Mouse (Mus musculus) limb, embryonic 10.5 days (tissue): Measurements from ENCODE around the gene Pik3cb. TPM values are rescaled to one million over a fixed set of nuclear protein-coding genes. Genes with fewer than 3 reads are reported as not detected.

Experiments used
- DNase-seq: peaks from one replicate; pipeline ENCODE4 v3.0.0-alpha.2; 2017; ENCODE audit warnings: low spot score
- H3K27ac ChIP-seq: fragments of 300-500 bp; sonication (generic); 2 replicates; pipeline ENCODE4 v1.5.1; 2016; ENCODE audit warnings: mild to moderate bottlenecking
- H3K27me3 ChIP-seq: fragments of 300-500 bp; sonication (generic); 2 replicates; pipeline ENCODE4 v1.6.1; 2016; ENCODE audit warnings: low read depth, mild to moderate bottlenecking; ENCODE audit not compliant: poor library complexity, severe bottlenecking
- H3K36me3 ChIP-seq: fragments of 300-500 bp; sonication (generic); 2 replicates; pipeline ENCODE4 v1.6.1; 2016; ENCODE audit warnings: mild to moderate bottlenecking, moderate library complexity
- H3K4me1 ChIP-seq: fragments of 300-500 bp; sonication (generic); 2 replicates; pipeline ENCODE4 v1.6.1; 2016
- H3K4me3 ChIP-seq: fragments of 300-500 bp; sonication (generic); 2 replicates; pipeline ENCODE4 v1.5.1; 2016; ENCODE audit warnings: mild to moderate bottlenecking, moderate library complexity
- H3K9me3 ChIP-seq: fragments of 300-500 bp; sonication (generic); replicated peaks from 2 replicates; pipeline ENCODE4 v1.6.1; 2016; ENCODE audit warnings: mild to moderate bottlenecking
- WGBS: fragments of 180-500 bp; shearing (Covaris S2); methylation state at CpG from one replicate; pipeline ENCODE4 v1.1.7; 2016; 5-methylcytosine and 5-hydroxymethylcytosine counted together
- polyA plus RNA-seq: library from polyadenylated mRNA; unstranded; fragments of >200 nt; fragmentation: Nextera tagmentation; extraction: Ambion mirVana; gene quantifications from 2 replicates; pipeline ENCODE4 v1.2.1, GENCODE M21; 2016

The Pik3cb gene
- polyA plus RNA-seq, result 0.78 and 1.1 TPM in 2 replicates

GRCm38 (mm10) chr9:99140063-99140882 is at the start of gene Pik3cb:
Gene Pik3cb, minus strand, starts transcription at chr9:99140621.
- H3K36me3 ChIP-seq, result no peaks in the 10 kb centered on the region
- DNase-seq, result peak; percentile 99
- H3K9me3 ChIP-seq, result no peaks in the 10 kb centered on the region
- peak within 1 kb of the TSS; percentile 90 for H3K27ac ChIP-seq
- peak within 1 kb of the TSS; percentile 91 for H3K4me3 ChIP-seq
- WGBS, result under 1% methylated on average over 75 of the region's 77 CpGs
- peaks cover 39% of the 10 kb centered on the region for H3K27me3 ChIP-seq
- H3K4me1 ChIP-seq, result 0 out of 2 replicates have a peak, but pooled peaks cover 4% of the 10 kb centered on the region

- Histone ChIP-seq H3K27me3 (no peaks in the 10 kb centered on the region), H3K4me3 (no peak overlapping the region), H3K36me3 (no peaks in the 10 kb centered on the region), H3K4me1 (no peaks in the 10 kb centered on the region), H3K9me3 (no peaks in the 10 kb centered on the region), H3K27ac (no peak overlapping the region)
- DNase-seq, result no peak
- 89% methylated on average over 8 of the region's 8 CpGs for WGBS
These were observed 42.7 kb upstream of the Pik3cb start for GRCm38 (mm10) chr9:99183043-99183670.

- Histone ChIP-seq H3K36me3 (no peaks in the 10 kb centered on the region), H3K27me3 (no peaks in the 10 kb centered on the region), H3K4me1 (no peaks in the 10 kb centered on the region), H3K4me3 (no peak overlapping the region), H3K27ac (no peak overlapping the region), H3K9me3 (no peaks in the 10 kb centered on the region)
- DNase-seq, result no peak
- 92% methylated on average over 7 of the region's 7 CpGs for WGBS
These were observed 41.7 kb upstream of the Pik3cb start for GRCm38 (mm10) chr9:99182121-99182520.

- H3K9me3 ChIP-seq, result no peaks in the 10 kb centered on the region
- H3K4me1 ChIP-seq, result no peaks in the 10 kb centered on the region
- H3K27ac ChIP-seq, result no peak overlapping the region
- no peaks in the 10 kb centered on the region for H3K36me3 ChIP-seq
- no peaks in the 10 kb centered on the region for H3K27me3 ChIP-seq
- no peak for DNase-seq
- 73% methylated on average over 8 of the region's 8 CpGs for WGBS
- no peak overlapping the region for H3K4me3 ChIP-seq
These were observed 39.9 kb upstream of the Pik3cb start for GRCm38 (mm10) chr9:99180272-99180671.

- WGBS, result 91% methylated on average over 3 of the region's 3 CpGs
- Histone ChIP-seq H3K4me3 (no peak overlapping the region), H3K9me3 (no peaks in the 10 kb centered on the region), H3K4me1 (no peaks in the 10 kb centered on the region), H3K36me3 (no peaks in the 10 kb centered on the region), H3K27me3 (no peaks in the 10 kb centered on the region), H3K27ac (no peak overlapping the region)
- DNase-seq, result no peak
These were observed 38.3 kb upstream of the Pik3cb start for GRCm38 (mm10) chr9:99178736-99179135.

- H3K4me3 ChIP-seq, result no peak overlapping the region
- no peak for DNase-seq
- WGBS, result 92% methylated on average over 6 of the region's 6 CpGs
- H3K4me1 ChIP-seq, result 0 out of 2 replicates have a peak, but pooled peaks cover 3% of the 10 kb centered on the region
- no peak overlapping the region for H3K27ac ChIP-seq
- H3K9me3 ChIP-seq, result no peaks in the 10 kb centered on the region
- no peaks in the 10 kb centered on the region for H3K27me3 ChIP-seq
- no peaks in the 10 kb centered on the region for H3K36me3 ChIP-seq
These were observed 35.4 kb upstream of the Pik3cb start for GRCm38 (mm10) chr9:99175774-99176173.

GRCm38 (mm10) chr9:99172811-99173210 is 32.4 kb upstream of the Pik3cb start:
- DNase-seq, result no peak
- WGBS, result 72% methylated on average over 2 of the region's 2 CpGs
- H3K27ac ChIP-seq, result no peak overlapping the region

GRCm38 (mm10) chr9:99171186-99171585 is 30.8 kb upstream of the Pik3cb start:
- 68% methylated on average over 10 of the region's 10 CpGs for WGBS
- no peak for DNase-seq
- Histone ChIP-seq H3K4me3 (no peak overlapping the region), H3K4me1 (0 out of 2 replicates have a peak, but pooled peaks cover 3% of the 10 kb centered on the region), H3K36me3 (no peaks in the 10 kb centered on the region), H3K27ac (no peak overlapping the region), H3K9me3 (no peaks in the 10 kb centered on the region), H3K27me3 (no peaks in the 10 kb centered on the region)

More at GRCm38 (mm10) chr9:99172811-99173210, 32.4 kb upstream of the Pik3cb start:
- H3K27me3 ChIP-seq, result no peaks in the 10 kb centered on the region
- H3K4me1 ChIP-seq, result 0 out of 2 replicates have a peak, but pooled peaks cover 3% of the 10 kb centered on the region
- H3K9me3 ChIP-seq, result no peaks in the 10 kb centered on the region
- H3K4me3 ChIP-seq, result no peak overlapping the region
- H3K36me3 ChIP-seq, result no peaks in the 10 kb centered on the region

- Histone ChIP-seq H3K4me1 (0 out of 2 replicates have a peak, but pooled peaks cover 3% of the 10 kb centered on the region), H3K27me3 (no peaks in the 10 kb centered on the region), H3K27ac (no peak overlapping the region), H3K4me3 (no peak overlapping the region), H3K9me3 (no peaks in the 10 kb centered on the region), H3K36me3 (no peaks in the 10 kb centered on the region)
- no peak for DNase-seq
- WGBS, result 76% methylated on average over 4 of the region's 4 CpGs
These were observed 28.6 kb upstream of the Pik3cb start for GRCm38 (mm10) chr9:99169029-99169428.

- no peak overlapping the region for H3K27ac ChIP-seq
- no peak for DNase-seq
- WGBS, result 73% methylated on average over 5 of the region's 5 CpGs
- H3K9me3 ChIP-seq, result no peaks in the 10 kb centered on the region
- H3K4me1 ChIP-seq, result peaks cover 7% of the 10 kb centered on the region; the same call in 1 of the 2 replicates
- H3K27me3 ChIP-seq, result no peaks in the 10 kb centered on the region
- no peaks in the 10 kb centered on the region for H3K36me3 ChIP-seq
- H3K4me3 ChIP-seq, result no peak overlapping the region
These were observed 26.5 kb upstream of the Pik3cb start for GRCm38 (mm10) chr9:99166946-99167345.

- WGBS, result 81% methylated on average over 6 of the region's 6 CpGs
- H3K27ac ChIP-seq, result no peak overlapping the region
These were observed 25.5 kb upstream of the Pik3cb start for GRCm38 (mm10) chr9:99165956-99166355.

GRCm38 (mm10) chr9:99164664-99165226 is 24.3 kb upstream of the Pik3cb start:
- Histone ChIP-seq H3K4me3 (no peak overlapping the region), H3K4me1 (peaks cover 5% of the 10 kb centered on the region; the same call in 1 of the 2 replicates), H3K27me3 (no peaks in the 10 kb centered on the region), H3K9me3 (no peaks in the 10 kb centered on the region), H3K36me3 (no peaks in the 10 kb centered on the region), H3K27ac (no peak overlapping the region)
- whole genome bisulfite sequencing, result 71% methylated on average over 3 of the region's 3 CpGs
- DNase-seq, result no peak

More at GRCm38 (mm10) chr9:99165956-99166355, 25.5 kb upstream of the Pik3cb start:
- Histone ChIP-seq H3K36me3 (no peaks in the 10 kb centered on the region), H3K27me3 (no peaks in the 10 kb centered on the region), H3K4me3 (no peak overlapping the region), H3K4me1 (peaks cover 5% of the 10 kb centered on the region; the same call in 1 of the 2 replicates), H3K9me3 (no peaks in the 10 kb centered on the region)
- DNase-seq, result no peak

GRCm38 (mm10) chr9:99164148-99164503 is 23.7 kb upstream of the Pik3cb start:
- peaks cover 5% of the 10 kb centered on the region; the same call in 1 of the 2 replicates for H3K4me1 ChIP-seq
- no peaks in the 10 kb centered on the region for H3K27me3 ChIP-seq
- no peaks in the 10 kb centered on the region for H3K36me3 ChIP-seq
- no peak overlapping the region for H3K4me3 ChIP-seq
- WGBS, result 70% methylated on average over 9 of the region's 9 CpGs
- H3K27ac ChIP-seq, result no peak overlapping the region
- DNase-seq, result no peak
- H3K9me3 ChIP-seq, result no peaks in the 10 kb centered on the region
